Mouse (Mus musculus) spleen, adult 2 months (tissue): ENCODE results near the gene Stum. TPM values are rescaled to one million over a fixed set of nuclear protein-coding genes. Genes with fewer than 3 reads are reported as not detected.

Experiments
- DNase-seq, 2 experiments: peaks; one replicate each; pipeline versions ENCODE4 v3.0.0 to v3.0.0-alpha.2; 2012 to 2021; ENCODE audit warnings: low spot score in 2 of 2, low read depth in 1 of 2
- H3K27ac ChIP-seq: fragments of 200-500 bp; 2 replicates; pipeline ENCODE4 v1.5.1; 2012; ENCODE audit warnings: low read length, inconsistent platforms; ENCODE audit not compliant: insufficient read depth
- H3K27me3 ChIP-seq: fragments of 200-500 bp; 2 replicates; pipeline ENCODE4 v1.6.1; 2012; ENCODE audit warnings: mild to moderate bottlenecking, moderate library complexity, low read length, inconsistent platforms; ENCODE audit not compliant: control insufficient read depth, insufficient read depth
- H3K36me3 ChIP-seq: fragments of 200-500 bp; 2 replicates; pipeline ENCODE4 v1.6.1; 2012; ENCODE audit warnings: mild to moderate bottlenecking, low read length, inconsistent platforms; ENCODE audit not compliant: control insufficient read depth, insufficient read depth
- H3K4me1 ChIP-seq: fragments of 200-500 bp; 2 replicates; pipeline ENCODE4 v1.6.1; 2011; ENCODE audit warnings: inconsistent platforms; ENCODE audit not compliant: control insufficient read depth, insufficient read depth, insufficient read length
- H3K4me3 ChIP-seq: fragments of 200-500 bp; 2 replicates; pipeline ENCODE4 v1.5.1; 2011; ENCODE audit warnings: mild to moderate bottlenecking, inconsistent platforms; ENCODE audit not compliant: insufficient read depth, insufficient read length; ENCODE audit errors: extremely low read depth
- CTCF ChIP-seq: fragments of 200-500 bp; IDR thresholded peaks from 2 replicates; pipeline ENCODE4 v1.5.1; 2011; ENCODE audit warnings: mild to moderate bottlenecking, inconsistent platforms; ENCODE audit not compliant: insufficient read depth, insufficient read length, insufficient replicate concordance; ENCODE audit errors: extremely low read depth
- POLR2A ChIP-seq: fragments of 200-500 bp; IDR thresholded peaks from 2 replicates; pipeline ENCODE4 v1.6.1; 2011; ENCODE audit warnings: low read depth, low read length, inconsistent platforms
- WGBS: fragments of 180-500 bp; shearing (Covaris S2); methylation state at CpG from one replicate; pipeline ENCODE4 v1.1.7; 2018; 5-methylcytosine and 5-hydroxymethylcytosine counted together
- polyA plus RNA-seq: library from polyadenylated mRNA; depleted of rRNA; stranded (reverse); fragments of >200 nt; gene quantifications from 2 replicates; pipeline ENCODE4 v1.2.3, GENCODE M21; 2012

Stum gene
- polyA plus RNA-seq, 1 experiment = 4.5 TPM

- Histone ChIP-seq H3K4me3 (no peak overlapping the region), H3K27ac (no peak overlapping the region), H3K36me3 (no peaks in the 10 kb centered on the region), H3K27me3 (no peaks in the 10 kb centered on the region), H3K4me1 (no peaks in the 10 kb centered on the region; the same call in 1 of the 2 replicates)
- no peak for DNase-seq
- TF ChIP-seq CTCF = no peak
- TF ChIP-seq POLR2A = no peak
- WGBS = 75% methylated on average over 5 of the region's 5 CpGs
These were observed 22.6 kb downstream of the Stum start for GRCm38 (mm10) chr1:180460721-180461120.

GRCm38 (mm10) chr1:180458680-180459079, 24.6 kb downstream of the Stum start:
- TF ChIP-seq POLR2A (no peak), CTCF (no peak)
- no peak overlapping the region for H3K4me3 ChIP-seq
- no peaks in the 10 kb centered on the region; the same call in 1 of the 2 replicates for H3K4me1 ChIP-seq
- DNase-seq = no peak
- no peak overlapping the region for H3K27ac ChIP-seq
- no peaks in the 10 kb centered on the region for H3K27me3 ChIP-seq
- WGBS = 89% methylated on average over 3 of the region's 3 CpGs
- no peaks in the 10 kb centered on the region for H3K36me3 ChIP-seq

- TF ChIP-seq CTCF (no peak), POLR2A (no peak)
- H3K4me1 ChIP-seq = no peaks in the 10 kb centered on the region; the same call in 1 of the 2 replicates
- H3K27me3 ChIP-seq = no peaks in the 10 kb centered on the region
- no peak overlapping the region for H3K4me3 ChIP-seq
- no peak for DNase-seq
- 72% methylated on average over 6 of the region's 6 CpGs for WGBS
- no peak overlapping the region for H3K27ac ChIP-seq
- H3K36me3 ChIP-seq = no peaks in the 10 kb centered on the region
These were observed 25.0 kb downstream of the Stum start for GRCm38 (mm10) chr1:180458274-180458673.

GRCm38 (mm10) chr1:180449641-180450040, 33.7 kb downstream of the Stum start:
- Histone ChIP-seq H3K27ac (no peak overlapping the region), H3K27me3 (no peaks in the 10 kb centered on the region), H3K36me3 (no peaks in the 10 kb centered on the region), H3K4me1 (no peaks in the 10 kb centered on the region), H3K4me3 (no peak overlapping the region)
- no peak for DNase-seq
- TF ChIP-seq POLR2A (no peak), CTCF (no peak)
- WGBS = 50% methylated on average over 2 of the region's 2 CpGs

- no peak for TF ChIP-seq CTCF
- no peak for TF ChIP-seq POLR2A
- 89% methylated on average over 3 of the region's 3 CpGs for WGBS
- Histone ChIP-seq H3K4me3 (no peak overlapping the region), H3K4me1 (no peaks in the 10 kb centered on the region), H3K27ac (no peak overlapping the region), H3K36me3 (no peaks in the 10 kb centered on the region), H3K27me3 (no peaks in the 10 kb centered on the region)
- no peak for DNase-seq
These were observed 38.9 kb downstream of the Stum start for GRCm38 (mm10) chr1:180444411-180444810.

- H3K36me3 ChIP-seq = no peaks in the 10 kb centered on the region
- no peaks in the 10 kb centered on the region for H3K27me3 ChIP-seq
- no peaks in the 10 kb centered on the region; the same call in 1 of the 2 replicates for H3K4me1 ChIP-seq
- TF ChIP-seq CTCF = no peak
- no peak for TF ChIP-seq POLR2A
- H3K27ac ChIP-seq = no peak overlapping the region
- no peak for DNase-seq
- H3K4me3 ChIP-seq = no peak overlapping the region
- WGBS = 84% methylated on average over 4 of the region's 4 CpGs
These were observed 43.8 kb downstream of the Stum start for GRCm38 (mm10) chr1:180439496-180439895.

GRCm38 (mm10) chr1:180434925-180435324, 48.4 kb downstream of the Stum start:
- H3K4me1 ChIP-seq = no peaks in the 10 kb centered on the region; the same call in 1 of the 2 replicates
- TF ChIP-seq CTCF (no peak), POLR2A (no peak)
- WGBS = 27% methylated on average over 9 of the region's 9 CpGs
- no peak overlapping the region for H3K4me3 ChIP-seq
- no peaks in the 10 kb centered on the region for H3K36me3 ChIP-seq
- no peak for DNase-seq
- H3K27me3 ChIP-seq = no peaks in the 10 kb centered on the region
- no peak overlapping the region for H3K27ac ChIP-seq
